Mouse (Mus musculus) WW6 (cell line): ENCODE measurements around the gene Mymk.
A peak's percentile ranks its signal among the peaks of the same experiment; 100 is the strongest.

Experiments
- DNase-seq: peaks from one replicate; pipeline ENCODE4 v3.0.0-alpha.2; 2013; ENCODE audit warnings: low read depth, low spot score

The Mymk gene

DNA sequence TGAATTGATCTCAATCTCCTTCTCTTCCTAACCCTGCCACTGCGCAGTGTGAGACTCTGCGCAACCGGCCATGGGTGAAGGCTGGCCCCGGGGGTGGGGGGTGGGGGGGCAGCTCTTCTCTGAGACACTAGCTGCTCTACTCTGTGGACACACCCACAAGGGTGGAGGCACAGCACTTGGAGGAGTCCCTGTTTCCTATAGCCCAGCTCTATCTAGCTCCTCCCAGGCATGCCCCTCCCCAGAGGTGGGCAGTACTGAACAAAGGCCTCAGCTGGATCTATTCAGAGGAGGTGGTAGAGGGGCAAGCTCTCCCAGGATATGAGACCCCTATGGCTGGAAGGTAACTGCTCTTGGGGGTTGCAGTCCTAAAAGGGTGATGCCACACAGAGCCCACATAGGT lies 35.0 kb downstream of the Mymk start:
- no peak for DNase-seq

DNA sequence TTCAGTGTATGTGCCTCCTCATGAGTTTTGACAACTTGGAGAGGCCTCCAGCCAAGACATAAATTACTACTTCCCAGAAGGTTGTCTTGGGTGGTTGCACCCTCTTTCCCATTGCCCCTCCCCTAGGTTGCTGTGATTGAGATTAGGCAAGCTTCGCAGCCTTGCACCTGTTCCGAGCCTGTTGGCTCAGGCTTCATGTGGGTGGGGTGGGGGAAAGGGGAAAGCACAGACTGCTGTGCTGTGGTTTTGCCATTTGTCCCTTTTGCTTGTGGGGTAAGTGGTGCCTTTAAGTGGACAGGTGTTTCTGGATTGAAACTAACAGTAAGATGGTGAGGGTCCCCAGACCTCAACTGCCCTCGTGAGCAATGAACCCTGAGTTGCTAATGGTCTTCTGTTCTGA lies 36.0 kb downstream of the Mymk start:
- no peak for DNase-seq

DNA sequence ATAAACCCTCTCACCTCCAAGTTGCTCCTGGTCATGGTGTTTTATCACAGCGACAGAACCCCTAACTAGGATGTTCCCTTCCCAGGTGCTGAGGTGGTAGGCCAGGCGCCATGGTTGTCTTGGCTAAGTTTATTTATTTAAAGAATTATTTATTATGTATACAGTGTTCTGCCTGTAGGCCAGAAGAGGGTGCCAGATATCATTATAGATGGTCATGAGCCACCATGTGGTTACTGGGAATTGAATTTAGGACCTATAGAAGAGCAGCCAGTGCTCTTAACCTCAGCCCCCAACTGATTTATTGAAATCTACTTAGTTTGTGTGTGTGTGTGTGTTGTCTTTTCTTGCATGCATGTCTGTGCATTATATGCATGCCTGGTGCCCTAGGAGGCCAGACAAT lies 39.6 kb downstream of the Mymk start:
- no peak for DNase-seq

DNA sequence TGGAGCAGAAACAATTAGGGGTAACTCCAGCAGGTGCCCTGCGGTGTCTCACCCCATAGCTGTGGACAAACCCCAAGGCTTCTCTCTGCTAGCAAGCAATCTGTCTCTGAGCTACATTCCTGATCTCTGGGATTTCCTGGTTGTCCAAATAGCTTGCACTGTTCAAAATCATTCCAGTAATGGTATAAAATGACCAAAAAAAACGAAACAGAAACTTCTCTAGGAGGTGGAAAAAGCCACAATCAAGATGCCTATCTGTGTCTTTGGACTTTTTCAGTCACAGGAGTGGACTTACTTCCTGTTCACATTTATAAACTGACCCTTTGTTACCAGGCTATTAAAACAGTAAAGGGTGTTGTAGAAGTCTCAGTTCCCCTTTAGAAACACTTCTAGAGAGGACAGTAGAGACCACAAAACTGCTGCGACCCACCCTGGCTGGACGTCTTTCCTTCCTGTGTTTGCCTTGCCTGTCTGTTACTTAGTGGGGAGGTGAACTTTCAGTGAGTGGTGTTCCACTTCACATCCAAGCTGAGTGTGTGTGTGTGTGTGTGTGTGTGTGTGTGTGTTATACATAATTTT lies 43.5 kb downstream of the Mymk start:
- DNase-seq = no peak

DNA sequence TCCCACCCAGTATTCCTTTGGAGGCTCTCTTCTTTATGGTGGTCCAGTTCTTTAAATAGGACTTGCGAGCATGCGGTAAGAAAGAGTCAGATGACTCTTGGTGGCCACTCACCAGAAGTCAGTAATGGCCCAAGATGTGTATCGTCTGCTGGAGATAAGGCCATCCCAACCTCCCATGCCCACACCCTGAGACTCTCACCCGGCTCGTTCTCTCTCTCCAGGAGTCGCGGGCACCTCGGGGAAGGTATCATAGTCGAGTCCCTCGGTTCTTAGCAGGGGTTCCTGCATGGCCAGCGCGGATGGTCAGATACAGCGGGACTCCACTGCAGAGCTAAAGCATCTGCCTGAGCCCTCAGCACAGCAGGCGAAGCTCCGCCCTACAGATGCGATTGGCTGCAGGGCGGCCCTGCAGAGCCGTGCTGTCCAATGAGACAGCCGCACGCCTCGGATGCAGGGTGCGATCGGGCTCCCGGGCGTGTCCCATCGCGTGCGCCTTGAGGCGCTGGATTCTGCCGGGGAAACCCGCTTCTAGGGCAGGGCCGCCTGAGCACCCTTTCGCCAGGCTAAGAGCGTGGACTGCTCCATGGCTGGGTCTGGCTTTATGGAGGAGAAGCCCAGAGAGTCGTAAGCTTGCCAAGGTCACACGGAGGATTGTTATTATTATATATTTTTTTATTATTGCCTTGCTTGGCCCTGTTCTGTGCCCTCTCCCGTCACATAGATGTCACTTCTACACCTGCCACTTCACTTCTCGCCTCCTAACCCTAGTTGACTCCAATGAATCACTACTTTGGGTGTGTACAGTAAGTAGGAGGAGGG lies 44.2 kb downstream of the Mymk start, which contains the start of gene Slc2a6:
Gene Slc2a6, minus strand, starts transcription at position 381 of the 819 bp plus-strand sequence.
- DNase-seq = peak; percentile 61

DNA sequence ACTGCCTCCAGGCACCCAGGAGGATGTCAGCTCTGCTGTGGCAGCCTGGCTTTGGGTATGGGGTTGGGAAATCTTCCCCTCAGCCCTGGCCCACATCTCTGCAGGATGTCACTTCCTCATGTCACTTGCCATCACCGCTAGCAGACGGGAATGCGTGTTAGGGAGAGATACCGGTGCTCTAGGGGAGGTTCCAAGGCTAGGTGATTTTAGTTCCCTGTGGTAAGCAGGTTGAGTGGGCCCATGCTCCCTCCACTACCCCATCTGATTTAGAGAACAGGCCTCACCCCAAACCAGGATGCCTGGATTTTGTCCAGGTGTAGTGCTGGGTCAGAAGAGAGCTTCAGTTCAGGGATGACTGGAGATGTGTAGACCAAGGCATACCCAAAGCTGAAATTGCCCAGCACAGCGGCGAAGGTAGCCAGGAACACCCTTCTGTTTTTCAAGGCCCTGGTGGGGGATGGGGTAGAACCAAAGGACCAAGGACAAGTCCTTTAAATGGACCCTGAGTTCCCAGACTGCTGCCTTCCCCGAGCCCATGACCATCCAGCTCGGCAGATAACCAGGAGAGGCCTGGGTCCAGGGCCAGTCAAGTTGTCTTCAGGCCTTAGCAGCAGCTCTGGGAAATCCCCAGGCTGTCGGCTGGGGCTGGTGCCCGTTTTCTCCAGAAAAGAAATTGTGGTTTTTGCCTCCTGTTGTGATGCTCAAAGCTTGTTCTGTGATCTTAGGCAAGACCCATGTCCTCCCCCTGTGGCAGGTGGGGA lies 44.9 kb downstream of the Mymk start:
- no peak for DNase-seq

DNA sequence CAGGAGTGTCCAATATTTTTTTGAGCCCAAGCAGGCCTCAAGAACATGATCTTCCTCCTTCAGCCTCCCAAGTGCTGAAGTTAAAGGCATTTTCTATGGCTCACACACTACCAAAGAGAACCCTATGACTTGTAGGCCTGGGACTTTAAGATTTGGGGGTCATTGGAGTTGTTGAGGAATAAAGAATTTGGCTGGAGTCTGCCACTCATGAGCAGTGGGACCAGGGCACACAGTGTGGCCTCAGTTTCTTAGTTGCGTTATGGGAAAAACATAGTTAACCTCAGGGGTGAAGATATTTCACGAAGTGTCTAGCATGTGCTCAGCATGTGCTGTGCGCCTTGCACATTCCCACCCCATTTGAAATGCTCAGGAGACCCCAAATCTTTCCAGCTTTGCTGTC lies 45.6 kb downstream of the Mymk start:
- no peak for DNase-seq

DNA sequence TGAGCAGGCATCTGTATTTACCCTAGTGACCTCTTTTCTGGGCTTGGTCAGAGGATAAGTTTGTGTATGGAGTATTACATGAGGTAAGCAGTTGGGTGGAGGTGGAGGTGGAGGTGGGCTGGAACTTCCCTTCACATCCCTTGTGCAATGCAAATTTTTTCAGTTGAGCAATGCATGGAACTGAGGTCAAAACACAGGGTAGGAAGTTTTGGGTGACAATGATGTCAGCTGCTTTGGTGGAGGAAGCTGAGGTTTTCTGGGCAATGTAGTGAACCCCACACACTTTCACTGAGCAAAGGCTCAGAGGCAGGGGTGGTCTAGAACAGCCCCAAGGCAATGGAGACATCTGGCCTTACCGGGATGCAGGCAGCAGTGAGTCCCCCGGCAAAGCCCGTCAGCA lies 46.4 kb downstream of the Mymk start:
- no peak for DNase-seq

DNA sequence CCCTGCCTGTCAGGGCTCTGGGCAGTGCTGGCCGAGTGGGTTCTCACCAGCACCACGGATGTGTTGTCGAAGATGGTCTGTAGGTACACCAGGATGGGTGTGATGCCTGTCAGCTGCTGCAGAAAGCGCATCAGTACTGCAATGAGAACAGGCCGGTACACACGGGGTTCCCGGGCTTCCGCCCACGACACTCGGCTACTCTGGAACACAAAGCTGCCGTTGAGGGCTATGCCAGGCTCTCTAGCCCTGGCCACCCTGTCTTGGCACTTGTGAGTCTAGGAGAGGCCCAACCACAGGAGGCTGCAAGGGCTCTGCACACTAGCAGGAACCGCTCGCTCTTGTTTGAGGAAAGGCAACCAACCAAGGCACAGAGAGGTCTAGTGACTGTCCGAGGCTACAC lies 47.8 kb downstream of the Mymk start:
- no peak for DNase-seq

DNA sequence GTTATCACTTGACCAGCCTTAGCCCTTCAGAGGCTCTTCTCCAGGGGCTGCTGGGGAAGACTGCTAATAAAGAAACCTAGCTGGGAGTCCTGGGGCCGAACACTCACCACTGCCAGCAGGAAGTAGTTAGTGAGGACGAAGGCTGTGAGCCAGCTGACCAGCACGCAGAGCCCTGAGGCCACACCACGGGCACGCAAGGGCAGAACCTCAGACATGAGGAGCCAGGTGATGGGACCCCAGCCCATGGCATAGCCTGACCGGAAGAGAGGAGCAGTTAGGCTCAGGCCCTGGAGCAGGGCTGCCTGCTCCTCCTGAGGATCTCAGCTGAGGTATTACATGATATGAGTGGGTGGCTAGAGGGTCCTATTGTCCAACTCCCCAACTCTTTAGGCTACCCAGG lies 49.4 kb downstream of the Mymk start:
- DNase-seq = no peak

DNA sequence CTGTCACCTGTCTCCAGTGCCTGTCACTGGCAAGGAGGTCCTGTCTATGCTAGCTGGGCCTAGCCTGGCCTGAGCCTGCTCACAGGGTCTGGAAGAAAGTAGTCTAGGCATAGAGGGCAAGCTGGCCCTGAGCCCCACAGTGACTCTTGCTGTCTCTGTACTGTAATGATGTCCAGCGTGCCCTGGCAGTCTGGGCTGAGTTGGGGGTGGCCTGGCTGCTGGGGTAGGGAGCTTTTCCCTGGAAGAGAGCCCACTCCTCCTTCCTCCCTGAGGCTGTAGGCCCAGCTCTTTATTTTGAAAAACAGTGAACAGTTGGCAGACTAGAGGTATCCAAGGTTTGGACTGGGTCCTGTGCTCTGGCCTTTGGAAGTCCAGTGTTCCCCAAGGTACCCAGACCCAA lies 50.9 kb downstream of the Mymk start:
- no peak for DNase-seq

DNA sequence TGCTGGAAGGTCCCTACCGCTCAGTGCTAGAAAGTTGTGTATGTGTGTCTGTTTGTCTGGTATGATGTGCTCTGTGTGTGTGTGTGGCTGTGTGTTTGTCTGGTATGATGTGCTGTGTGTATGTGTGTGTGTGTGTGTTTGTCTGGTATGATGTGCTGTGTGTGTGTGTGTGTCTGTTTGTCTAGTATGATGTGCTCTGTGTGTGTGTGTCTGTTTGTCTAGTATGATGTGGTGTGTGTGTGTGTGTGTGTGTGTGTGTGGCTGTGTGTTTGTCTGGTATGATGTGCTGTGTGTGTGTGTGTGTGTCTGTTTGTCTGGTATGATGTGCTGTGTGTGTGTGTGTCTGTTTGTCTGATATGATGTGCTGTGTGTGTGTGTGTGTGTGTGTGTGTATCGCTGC lies 52.4 kb downstream of the Mymk start:
- no peak for DNase-seq

DNA sequence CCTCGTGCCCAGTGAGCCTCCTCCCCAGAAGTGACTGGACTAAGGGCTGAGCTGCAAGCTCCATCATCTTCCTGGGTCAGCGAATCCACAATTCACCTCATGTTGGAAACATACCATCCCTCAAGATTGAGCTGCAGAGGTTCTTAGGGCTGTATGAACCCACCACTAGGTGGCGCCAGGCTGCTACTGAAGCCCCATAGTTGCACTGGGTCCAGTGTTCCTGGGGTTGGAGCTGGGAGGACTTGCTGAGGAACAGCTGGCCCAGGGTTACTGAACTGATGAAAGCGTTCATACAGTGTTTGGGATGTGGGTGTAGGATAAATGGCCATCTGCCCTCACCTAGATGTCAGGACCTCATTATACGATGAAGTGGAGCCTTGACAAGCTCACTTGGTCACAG lies 54.2 kb downstream of the Mymk start:
- no peak for DNase-seq
